Mouse (Mus musculus) brain, embryonic 18.5 days (tissue): ENCODE results near the gene Tmem253.

Experiments used
- DNase-seq: peaks from one replicate; pipeline ENCODE4 v3.0.0-alpha.2; 2012; ENCODE audit warnings: low read depth, low spot score

The Tmem253 gene

GRCm38 (mm10) chr14:52008321-52009203, 6.9 kb upstream of the Tmem253 start:
- DNase-seq = no peak

GRCm38 (mm10) chr14:52009361-52009760, 6.1 kb upstream of the Tmem253 start:
- DNase-seq = no peak

- DNase-seq = no peak
Measured at GRCm38 (mm10) chr14:52009841-52010240, 5.6 kb upstream of the Tmem253 start.

GRCm38 (mm10) chr14:52010446-52011111, 4.9 kb upstream of the Tmem253 start:
- no peak for DNase-seq

GRCm38 (mm10) chr14:52011683-52012082, 3.8 kb upstream of the Tmem253 start:
- DNase-seq = no peak

- DNase-seq = no peak
Measured at GRCm38 (mm10) chr14:52012085-52012484, 3.4 kb upstream of the Tmem253 start.

GRCm38 (mm10) chr14:52012553-52012952, 2.9 kb upstream of the Tmem253 start:
- no peak for DNase-seq

- DNase-seq = no peak
Measured at GRCm38 (mm10) chr14:52013021-52013610, 2.3 kb upstream of the Tmem253 start.

GRCm38 (mm10) chr14:52013771-52014219, 1.7 kb upstream of the Tmem253 start:
- no peak for DNase-seq

GRCm38 (mm10) chr14:52014271-52014760, 1.1 kb upstream of the Tmem253 start:
- DNase-seq = no peak

- DNase-seq = no peak
Measured at GRCm38 (mm10) chr14:52014761-52015311, 622 bp upstream of the Tmem253 start.

GRCm38 (mm10) chr14:52016625-52017405, 1.4 kb downstream of the Tmem253 start:
- DNase-seq = no peak

- DNase-seq = no peak
Measured at GRCm38 (mm10) chr14:52017662-52018061, 2.2 kb downstream of the Tmem253 start.

GRCm38 (mm10) chr14:52018248-52019050, 3.0 kb downstream of the Tmem253 start:
- no peak for DNase-seq

- no peak for DNase-seq
Measured at GRCm38 (mm10) chr14:52019051-52019589, 3.7 kb downstream of the Tmem253 start.

- DNase-seq = peak; percentile 95
Measured at GRCm38 (mm10) chr14:52019590-52020340, 4.3 kb downstream of the Tmem253 start.

GRCm38 (mm10) chr14:52020486-52021137, 5.2 kb downstream of the Tmem253 start, which contains the start of gene Zfp219:
Gene Zfp219 (minus strand): TSS chr14:52020733.
- DNase-seq = peak; percentile 61

- DNase-seq = no peak
Measured at GRCm38 (mm10) chr14:52021138-52021529, 5.7 kb downstream of the Tmem253 start.
